Mouse (Mus musculus): ENCODE measurements around the gene Rmdn2.
A peak's percentile ranks its signal among the peaks of the same experiment; 100 is the strongest.

Gene Rmdn2

GRCm38 (mm10) chr17:79614691-79615588 lies 3.3 kb downstream of the Rmdn2 start:
- peak; percentile 4 to 38 for DNase-seq (ENCODE audit: low read depth in 1 of 2, low spot score in 2 of 2)

- no peak for DNase-seq (ENCODE audit: low read depth in 1 of 2, low spot score in 2 of 2)
Measured at GRCm38 (mm10) chr17:79615897-79616296, 4.2 kb downstream of the Rmdn2 start.

- no peak for DNase-seq (ENCODE audit: low read depth in 1 of 2, low spot score in 2 of 2)
Measured at GRCm38 (mm10) chr17:79616621-79617020, 5.0 kb downstream of the Rmdn2 start.

GRCm38 (mm10) chr17:79618455-79618854 lies 6.8 kb downstream of the Rmdn2 start:
- no peak for DNase-seq (ENCODE audit: low read depth in 1 of 2, low spot score in 2 of 2)

- DNase-seq (ENCODE audit: low read depth in 1 of 2, low spot score in 2 of 2), result no peak
Measured at GRCm38 (mm10) chr17:79618984-79619383, 7.3 kb downstream of the Rmdn2 start.

GRCm38 (mm10) chr17:79622050-79622449 lies 10.4 kb downstream of the Rmdn2 start:
- DNase-seq (ENCODE audit: low read depth in 1 of 2, low spot score in 2 of 2), result no peak

- DNase-seq (ENCODE audit: low read depth in 1 of 2, low spot score in 2 of 2), result no peak
Measured at GRCm38 (mm10) chr17:79622574-79622973, 10.9 kb downstream of the Rmdn2 start.

GRCm38 (mm10) chr17:79623841-79624240 lies 12.2 kb downstream of the Rmdn2 start:
- no peak for DNase-seq (ENCODE audit: low read depth in 1 of 2, low spot score in 2 of 2)

GRCm38 (mm10) chr17:79626241-79626816 lies 14.7 kb downstream of the Rmdn2 start:
- DNase-seq (ENCODE audit: low read depth in 1 of 2, low spot score in 2 of 2), result no peak

- DNase-seq (ENCODE audit: low read depth in 1 of 2, low spot score in 2 of 2), result no peak
Measured at GRCm38 (mm10) chr17:79649893-79650292, 38.2 kb downstream of the Rmdn2 start.

- no peak for DNase-seq (ENCODE audit: low read depth in 1 of 2, low spot score in 2 of 2)
Measured at GRCm38 (mm10) chr17:79650297-79650696, 38.6 kb downstream of the Rmdn2 start.

GRCm38 (mm10) chr17:79653171-79653570 lies 41.5 kb downstream of the Rmdn2 start:
- DNase-seq (ENCODE audit: low read depth in 1 of 2, low spot score in 2 of 2), result no peak

GRCm38 (mm10) chr17:79654187-79654586 lies 42.5 kb downstream of the Rmdn2 start:
- no peak for DNase-seq (ENCODE audit: low read depth in 1 of 2, low spot score in 2 of 2)

- DNase-seq (ENCODE audit: low read depth in 1 of 2, low spot score in 2 of 2), result no peak
Measured at GRCm38 (mm10) chr17:79657785-79658184, 46.1 kb downstream of the Rmdn2 start.

GRCm38 (mm10) chr17:79658452-79658851 lies 46.8 kb downstream of the Rmdn2 start:
- no peak for DNase-seq (ENCODE audit: low read depth in 1 of 2, low spot score in 2 of 2)

GRCm38 (mm10) chr17:79658863-79659262 lies 47.2 kb downstream of the Rmdn2 start:
- DNase-seq (ENCODE audit: low read depth in 1 of 2, low spot score in 2 of 2), result no peak

GRCm38 (mm10) chr17:79661387-79661786 lies 49.7 kb downstream of the Rmdn2 start:
- no peak for DNase-seq (ENCODE audit: low read depth in 1 of 2, low spot score in 2 of 2)

- no peak for DNase-seq (ENCODE audit: low read depth in 1 of 2, low spot score in 2 of 2)
Measured at GRCm38 (mm10) chr17:79661848-79662247, 50.2 kb downstream of the Rmdn2 start.

- DNase-seq (ENCODE audit: low read depth in 1 of 2, low spot score in 2 of 2), result no peak
Measured at GRCm38 (mm10) chr17:79663393-79664105, 51.9 kb downstream of the Rmdn2 start.

- DNase-seq (ENCODE audit: low read depth in 1 of 2, low spot score in 2 of 2), result no peak
Measured at GRCm38 (mm10) chr17:79664106-79664417, 52.4 kb downstream of the Rmdn2 start.

GRCm38 (mm10) chr17:79670837-79671236 lies 59.2 kb downstream of the Rmdn2 start:
- no peak for DNase-seq (ENCODE audit: low read depth in 1 of 2, low spot score in 2 of 2)

GRCm38 (mm10) chr17:79695106-79695505 lies 83.4 kb downstream of the Rmdn2 start:
- no peak for DNase-seq (ENCODE audit: low read depth in 1 of 2, low spot score in 2 of 2)

Measured in monocyte, adult 2 months (primary cell).